Mouse (Mus musculus) frontal cortex, postnatal 36 days (tissue): ENCODE data around the gene Unc93b1.
A peak's percentile ranks its signal among the peaks of the same experiment; 100 is the strongest.
"Not testable (repeated sequence)": the region's sequence is repeated elsewhere in the genome, so short reads cannot be mapped to it uniquely, and the experiment has no call there.

Experiments used
- DNase-seq, 2 experiments: peaks; one replicate each; pipeline ENCODE4 v3.0.0; 2022; ENCODE audit warnings: low spot score in 2 of 2

The Unc93b1 gene

GRCm38 (mm10) chr19:3946715-3947114, 11.7 kb downstream of the Unc93b1 start:
- peak; percentile 71 to 75 for DNase-seq

- no peak for DNase-seq
Measured at GRCm38 (mm10) chr19:3947813-3948212, 12.8 kb downstream of the Unc93b1 start.

- no peak for DNase-seq
Measured at GRCm38 (mm10) chr19:3948546-3948945, 13.6 kb downstream of the Unc93b1 start.

- DNase-seq, result no peak
Measured at GRCm38 (mm10) chr19:3950331-3950730, 15.3 kb downstream of the Unc93b1 start.

GRCm38 (mm10) chr19:3951461-3951860, 16.5 kb downstream of the Unc93b1 start:
- DNase-seq, result no peak

- no peak for DNase-seq
Measured at GRCm38 (mm10) chr19:3952099-3952498, 17.1 kb downstream of the Unc93b1 start.

- no peak for DNase-seq
Measured at GRCm38 (mm10) chr19:3955033-3955432, 20.0 kb downstream of the Unc93b1 start.

GRCm38 (mm10) chr19:3955804-3956203, 20.8 kb downstream of the Unc93b1 start:
- DNase-seq, result no peak

GRCm38 (mm10) chr19:3957296-3958036, 22.5 kb downstream of the Unc93b1 start:
- DNase-seq, result not testable (repeated sequence)

- DNase-seq, result no peak
Measured at GRCm38 (mm10) chr19:3958470-3958869, 23.5 kb downstream of the Unc93b1 start, which contains the start of gene Aldh3b3. Aldh3b3 (plus strand) TSS chr19:3958645.

GRCm38 (mm10) chr19:3959030-3959429, 24.0 kb downstream of the Unc93b1 start:
- DNase-seq, result no peak

GRCm38 (mm10) chr19:3960211-3960610, 25.2 kb downstream of the Unc93b1 start:
- DNase-seq, result no peak

GRCm38 (mm10) chr19:3961805-3962204, 26.8 kb downstream of the Unc93b1 start:
- not testable (repeated sequence) for DNase-seq

- no peak for DNase-seq
Measured at GRCm38 (mm10) chr19:3962469-3962868, 27.5 kb downstream of the Unc93b1 start.

GRCm38 (mm10) chr19:3964030-3964429, 29.0 kb downstream of the Unc93b1 start:
- no peak for DNase-seq

GRCm38 (mm10) chr19:3966330-3967075, 31.5 kb downstream of the Unc93b1 start:
- peak in 1 of 2 experiments; percentile 34 for DNase-seq

- DNase-seq, result no peak
Measured at GRCm38 (mm10) chr19:3967258-3967657, 32.3 kb downstream of the Unc93b1 start.

- no peak for DNase-seq
Measured at GRCm38 (mm10) chr19:3972229-3972628, 37.2 kb downstream of the Unc93b1 start, which contains the start of gene Aldh3b2. Aldh3b2 (plus strand) TSS chr19:3972328.

- DNase-seq, result not testable (repeated sequence)
Measured at GRCm38 (mm10) chr19:3974608-3975007, 39.6 kb downstream of the Unc93b1 start.

GRCm38 (mm10) chr19:3975866-3976265, 40.9 kb downstream of the Unc93b1 start:
- DNase-seq, result no peak

GRCm38 (mm10) chr19:3980309-3980708, 45.3 kb downstream of the Unc93b1 start:
- peak; percentile 69 to 87 for DNase-seq

- no peak for DNase-seq
Measured at GRCm38 (mm10) chr19:3980917-3981316, 45.9 kb downstream of the Unc93b1 start.
